Mouse (Mus musculus) neural tube, embryonic 15.5 days (tissue): ENCODE data around the gene Tns2. TPM values are rescaled to one million over a fixed set of nuclear protein-coding genes. Genes with fewer than 3 reads are reported as not detected.
"Not testable (repeated sequence)": the region's sequence is repeated elsewhere in the genome, so short reads cannot be mapped to it uniquely, and the experiment has no call there.

Experiments used
- ATAC-seq: fragments of 200-750 bp; cut with Nextera tagmentation; 2 replicates; pipeline ENCODE4 v1.8.0; 2017; ENCODE audit warnings: mild to moderate bottlenecking, moderate TSS enrichment, moderate library complexity; ENCODE audit not compliant: low FRiP score
- H3K27ac ChIP-seq: fragments of 300-500 bp; sonication (generic); replicated peaks from 2 replicates; pipeline ENCODE4 v1.5.1; 2015; ENCODE audit warnings: mild to moderate bottlenecking, inconsistent platforms
- H3K27me3 ChIP-seq: fragments of 300-500 bp; sonication (generic); replicated peaks from 2 replicates; pipeline ENCODE4 v1.6.1; 2015; ENCODE audit warnings: inconsistent platforms
- H3K36me3 ChIP-seq: fragments of 300-500 bp; sonication (generic); 2 replicates; pipeline ENCODE4 v1.6.1; 2015; ENCODE audit warnings: inconsistent platforms
- H3K4me1 ChIP-seq: fragments of 300-500 bp; sonication (generic); 2 replicates; pipeline ENCODE4 v1.6.1; 2015; ENCODE audit warnings: inconsistent platforms
- H3K4me2 ChIP-seq: fragments of 300-500 bp; sonication (generic); 2 replicates; pipeline ENCODE4 v1.6.1; 2015; ENCODE audit warnings: inconsistent platforms, mild to moderate bottlenecking, moderate library complexity
- H3K4me3 ChIP-seq: fragments of 300-500 bp; sonication (generic); replicated peaks from 2 replicates; pipeline ENCODE4 v1.5.1; 2015; ENCODE audit warnings: mild to moderate bottlenecking, inconsistent platforms
- H3K9ac ChIP-seq: fragments of 300-500 bp; sonication (generic); replicated peaks from 2 replicates; pipeline ENCODE4 v1.6.1; 2015; ENCODE audit warnings: mild to moderate bottlenecking, inconsistent platforms
- H3K9me3 ChIP-seq: fragments of 300-500 bp; sonication (generic); replicated peaks from 2 replicates; pipeline ENCODE4 v1.6.1; 2016; ENCODE audit warnings: inconsistent platforms
- WGBS: fragments of 180-500 bp; shearing (Covaris S2); methylation state at CpG from one replicate; pipeline ENCODE4 v1.1.7; 2015; ENCODE audit warnings: mixed read lengths; 5-methylcytosine and 5-hydroxymethylcytosine counted together
- polyA plus RNA-seq: library from polyadenylated mRNA; unstranded; fragments of >200 nt; fragmentation: Nextera tagmentation; extraction: Ambion mirVana; gene quantifications from 2 replicates; pipeline ENCODE4 v1.2.1, GENCODE M21; 2015

The Tns2 gene
- polyA plus RNA-seq, 1 experiment from 2014 or later: 9.8 TPM

GRCm38 (mm10) chr15:102077111-102077677 is 23.0 kb upstream of the Tns2 start:
- no peak overlapping the region for H3K27ac ChIP-seq
- H3K9me3 ChIP-seq: no peaks in the 10 kb centered on the region
- no peak overlapping the region for H3K4me2 ChIP-seq
- ATAC-seq: no peak
- WGBS: 97% methylated on average over 2 of the region's 2 CpGs
- no peak overlapping the region for H3K9ac ChIP-seq
- peaks cover 32% of the 10 kb centered on the region for H3K4me1 ChIP-seq
- no peaks in the 10 kb centered on the region for H3K27me3 ChIP-seq
- H3K4me3 ChIP-seq: no peak overlapping the region
- H3K36me3 ChIP-seq: 0 out of 2 replicates have a peak, but pooled peaks cover 1% of the 10 kb centered on the region

GRCm38 (mm10) chr15:102079221-102079620 is 21.0 kb upstream of the Tns2 start:
- Histone ChIP-seq H3K27me3 (no peaks in the 10 kb centered on the region), H3K36me3 (peaks cover 12% of the 10 kb centered on the region), H3K9ac (no peak overlapping the region), H3K27ac (no peak overlapping the region), H3K4me1 (peaks cover 28% of the 10 kb centered on the region), H3K4me2 (no peak overlapping the region), H3K9me3 (no peaks in the 10 kb centered on the region), H3K4me3 (no peak overlapping the region)
- WGBS: 81% methylated on average over 4 of the region's 4 CpGs
- no peak for ATAC-seq

- H3K9ac ChIP-seq, ATAC-seq, H3K9me3 ChIP-seq, H3K4me3 ChIP-seq, H3K27me3 ChIP-seq, H3K27ac ChIP-seq, H3K4me2 ChIP-seq: not testable (repeated sequence)
- 82% methylated on average over 8 of the region's 8 CpGs for WGBS
- Histone ChIP-seq H3K36me3 (peaks cover 18% of the 10 kb centered on the region), H3K4me1 (peaks cover 22% of the 10 kb centered on the region)
These were observed 20.3 kb upstream of the Tns2 start for GRCm38 (mm10) chr15:102079924-102080323.

- H3K9me3 ChIP-seq: no peaks in the 10 kb centered on the region
- H3K27me3 ChIP-seq: no peaks in the 10 kb centered on the region
- no peak overlapping the region for H3K4me2 ChIP-seq
- no peak for ATAC-seq
- no peak overlapping the region for H3K9ac ChIP-seq
- peaks cover 20% of the 10 kb centered on the region for H3K36me3 ChIP-seq
- peaks cover 17% of the 10 kb centered on the region for H3K4me1 ChIP-seq
- 63% methylated on average over 2 of the region's 2 CpGs for WGBS
- no peak overlapping the region for H3K27ac ChIP-seq
- no peak overlapping the region for H3K4me3 ChIP-seq
These were observed 19.8 kb upstream of the Tns2 start for GRCm38 (mm10) chr15:102080429-102080828.

GRCm38 (mm10) chr15:102082148-102082547 is 18.1 kb upstream of the Tns2 start:
- Histone ChIP-seq H3K27ac (no peak overlapping the region), H3K27me3 (no peaks in the 10 kb centered on the region), H3K4me2 (no peak overlapping the region), H3K36me3 (peaks cover 36% of the 10 kb centered on the region), H3K4me1 (peaks cover 7% of the 10 kb centered on the region; the same call in 1 of the 2 replicates), H3K9ac (no peak overlapping the region), H3K9me3 (no peaks in the 10 kb centered on the region), H3K4me3 (no peak overlapping the region)
- WGBS: 93% methylated on average over 4 of the region's 4 CpGs
- ATAC-seq: no peak

- Histone ChIP-seq H3K4me3 (no peak overlapping the region), H3K27me3 (no peaks in the 10 kb centered on the region), H3K27ac (no peak overlapping the region), H3K9ac (no peak overlapping the region), H3K36me3 (peaks cover 43% of the 10 kb centered on the region), H3K4me2 (no peak overlapping the region), H3K4me1 (peaks cover 7% of the 10 kb centered on the region; the same call in 1 of the 2 replicates), H3K9me3 (no peaks in the 10 kb centered on the region)
- ATAC-seq: no peak
- 91% methylated on average over 4 of the region's 4 CpGs for WGBS
These were observed 17.2 kb upstream of the Tns2 start for GRCm38 (mm10) chr15:102083028-102083427.

- no peak overlapping the region for H3K27ac ChIP-seq
- WGBS: 86% methylated on average over 12 of the region's 12 CpGs
- ATAC-seq: no peak
These were observed 10.2 kb upstream of the Tns2 start for GRCm38 (mm10) chr15:102089914-102090585.

GRCm38 (mm10) chr15:102091063-102091679 is 9.0 kb upstream of the Tns2 start:
- Histone ChIP-seq H3K27ac (no peak overlapping the region), H3K9ac (no peak overlapping the region), H3K36me3 (peaks cover 98% of the 10 kb centered on the region), H3K9me3 (no peaks in the 10 kb centered on the region), H3K4me2 (no peak overlapping the region), H3K27me3 (no peaks in the 10 kb centered on the region), H3K4me3 (no peak overlapping the region), H3K4me1 (no peaks in the 10 kb centered on the region)
- no peak for ATAC-seq
- WGBS: 91% methylated on average over 12 of the region's 12 CpGs

More at GRCm38 (mm10) chr15:102089914-102090585, 10.2 kb upstream of the Tns2 start:
- H3K4me2 ChIP-seq: no peak overlapping the region
- no peaks in the 10 kb centered on the region for H3K27me3 ChIP-seq
- H3K4me1 ChIP-seq: no peaks in the 10 kb centered on the region
- no peak overlapping the region for H3K4me3 ChIP-seq
- no peaks in the 10 kb centered on the region for H3K9me3 ChIP-seq
- H3K9ac ChIP-seq: no peak overlapping the region
- H3K36me3 ChIP-seq: peaks cover 96% of the 10 kb centered on the region

GRCm38 (mm10) chr15:102091688-102092087 is 8.5 kb upstream of the Tns2 start:
- 87% methylated on average over 1 of the region's 1 CpGs for WGBS
- ATAC-seq: no peak
- no peaks in the 10 kb centered on the region for H3K4me1 ChIP-seq
- H3K9me3 ChIP-seq: no peaks in the 10 kb centered on the region
- no peaks in the 10 kb centered on the region for H3K27me3 ChIP-seq
- no peak overlapping the region for H3K9ac ChIP-seq
- no peak overlapping the region for H3K27ac ChIP-seq
- H3K4me2 ChIP-seq: no peak overlapping the region
- H3K4me3 ChIP-seq: no peak overlapping the region
- H3K36me3 ChIP-seq: peaks cover 95% of the 10 kb centered on the region

- no peak for ATAC-seq
- no peaks in the 10 kb centered on the region for H3K9me3 ChIP-seq
- peaks cover 91% of the 10 kb centered on the region for H3K36me3 ChIP-seq
- no peaks in the 10 kb centered on the region for H3K27me3 ChIP-seq
- WGBS: 97% methylated on average over 4 of the region's 4 CpGs
- no peak overlapping the region for H3K4me2 ChIP-seq
- no peak overlapping the region for H3K27ac ChIP-seq
- no peak overlapping the region for H3K9ac ChIP-seq
- H3K4me1 ChIP-seq: no peaks in the 10 kb centered on the region
- H3K4me3 ChIP-seq: no peak overlapping the region
These were observed 8.0 kb upstream of the Tns2 start for GRCm38 (mm10) chr15:102092222-102092621.

- no peak overlapping the region for H3K27ac ChIP-seq
- H3K9ac ChIP-seq: no peak overlapping the region
- no peak for ATAC-seq
- no peaks in the 10 kb centered on the region for H3K9me3 ChIP-seq
- H3K4me3 ChIP-seq: no peak overlapping the region
- H3K27me3 ChIP-seq: no peaks in the 10 kb centered on the region; the same call in 1 of the 2 replicates
- WGBS: 20% methylated on average over 2 of the region's 2 CpGs
- peaks cover 81% of the 10 kb centered on the region for H3K36me3 ChIP-seq
- no peak overlapping the region for H3K4me2 ChIP-seq
- H3K4me1 ChIP-seq: peaks cover 12% of the 10 kb centered on the region
These were observed 6.1 kb upstream of the Tns2 start for GRCm38 (mm10) chr15:102094157-102094556.

GRCm38 (mm10) chr15:102094988-102095387 is 5.2 kb upstream of the Tns2 start:
- no peaks in the 10 kb centered on the region for H3K9me3 ChIP-seq
- ATAC-seq: no peak
- H3K4me2 ChIP-seq: no peak overlapping the region
- peaks cover 73% of the 10 kb centered on the region for H3K36me3 ChIP-seq
- H3K27ac ChIP-seq: no peak overlapping the region
- no peaks in the 10 kb centered on the region; the same call in 1 of the 2 replicates for H3K27me3 ChIP-seq
- no peak overlapping the region for H3K4me3 ChIP-seq
- 90% methylated on average over 16 of the region's 16 CpGs for WGBS
- H3K9ac ChIP-seq: no peak overlapping the region
- peaks cover 20% of the 10 kb centered on the region for H3K4me1 ChIP-seq
